Comparison of ENCODE assay signal across 8 mouse cellular contexts in the genomic region with DNA sequence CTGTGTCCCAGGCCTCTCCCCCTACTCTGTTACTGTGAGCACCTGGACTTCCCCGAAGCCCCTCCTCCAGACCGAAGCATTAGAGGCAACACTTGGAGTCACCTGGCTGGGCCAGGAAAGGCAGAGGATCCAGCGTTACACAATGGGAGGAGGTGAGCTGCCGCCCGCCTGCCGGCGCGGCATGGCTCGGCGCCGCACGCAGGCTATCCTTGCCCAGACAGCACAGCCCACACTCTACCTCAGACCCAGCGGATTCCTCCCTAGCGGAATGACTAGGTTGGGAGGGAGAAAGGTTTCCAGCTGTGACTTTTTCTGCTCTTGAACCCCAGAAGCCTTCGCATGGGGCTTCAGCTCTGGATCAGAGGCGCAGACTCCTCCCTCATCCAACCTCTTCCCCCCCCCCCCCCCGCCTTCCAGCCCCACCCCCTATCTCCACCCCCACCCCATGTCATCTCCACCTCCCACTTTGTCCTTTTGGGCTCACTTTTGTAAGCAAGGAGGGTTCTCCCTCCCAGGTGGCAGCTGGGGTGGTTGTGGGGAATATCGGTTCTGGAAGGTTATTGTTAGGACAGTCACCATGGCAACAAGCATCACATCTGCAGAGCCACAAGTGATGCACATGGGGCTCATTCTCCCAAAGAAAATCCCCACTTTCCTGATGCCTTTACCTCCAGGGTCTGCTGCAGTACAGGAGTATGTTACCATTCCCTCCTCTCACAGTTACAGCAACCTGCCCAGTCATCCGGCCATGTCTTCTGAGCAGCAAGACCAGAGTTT. TPM values are rescaled to one million over a fixed set of nuclear protein-coding genes. Genes with fewer than 3 reads are reported as not detected.
DNase-seq lines count a peak whose midpoint lies in the region; ATAC-seq and TF ChIP-seq lines count a peak whose summit lies in the region.

No protein-coding gene starts in this region.

- peak overlapping the region; percentile 25 for H3K4me3 ChIP-seq in midbrain, embryonic 15.5 days

- peaks cover 26% of the 10 kb centered on the region for H3K4me1 ChIP-seq in midbrain, embryonic 15.5 days

- no peak for ATAC-seq in midbrain, embryonic 15.5 days (replicated peaks)

- H3K4me2 ChIP-seq in midbrain, embryonic 15.5 days: peak overlapping the region; percentile 53

- H3K36me3 ChIP-seq in midbrain, embryonic 15.5 days (replicated peaks): no peaks in the 10 kb centered on the region

- peak; percentile 52 for DNase-seq in layer of hippocampus, adult 11-12 months (ENCODE audit: low spot score)
- DNase-seq in layer of hippocampus, postnatal 25 days (ENCODE audit: extremely low spot score in 1 of 2, low spot score in 1 of 2): no peak
- peak; percentile 80 for DNase-seq in brain, embryonic 14.5 days (ENCODE audit: low read depth)
- peak; percentile 5 for DNase-seq in gonadal fat pad, adult 2 months (ENCODE audit: low read depth)
- no peak for DNase-seq in spleen, postnatal 36 days (ENCODE audit: low spot score in 2 of 2)
- DNase-seq in urinary bladder, postnatal 14 days (ENCODE audit: low spot score): no peak
- DNase-seq in cerebellum, postnatal 4 days (ENCODE audit: low spot score in 2 of 2): no peak

- no peaks in the 10 kb centered on the region for H3K9me3 ChIP-seq in midbrain, embryonic 15.5 days

- WGBS in midbrain, embryonic 15.5 days: 6% methylated on average over 17 of the region's 19 CpGs

- TF ChIP-seq POLR2A in brain, embryonic 14.5 days (IDR thresholded peaks at IDR 0.05; ENCODE audit: borderline replicate concordance, extremely low read depth, insufficient read depth, insufficient read length, poor library complexity, severe bottlenecking): no peak

- no peak for TF ChIP-seq CTCF in brain, embryonic 14.5 days (IDR thresholded peaks at IDR 0.05; ENCODE audit: borderline replicate concordance, extremely low read depth, insufficient read depth, insufficient read length)

- peak overlapping the region; percentile 37 for H3K9ac ChIP-seq in midbrain, embryonic 15.5 days

- peak overlapping the region; percentile 42 for H3K27ac ChIP-seq in midbrain, embryonic 15.5 days

- peaks cover 29% of the 10 kb centered on the region for H3K27me3 ChIP-seq in midbrain, embryonic 15.5 days (replicated peaks)

RNA-seq across cellular contexts. Expression of a gene that starts 2.2 kb away (rescaled TPM):
- 1,000 to 10,000 TPM; 1,142 to 1,238 TPM for total RNA-seq in layer of hippocampus, postnatal 25 days (2021)
- polyA plus RNA-seq in brain, embryonic 14.5 days (2012; rRNA removed): 87.5 and 126 TPM in 2 replicates
- 1.2 and 68.6 TPM in 2 replicates for polyA plus RNA-seq in gonadal fat pad, adult 2 months (2012; rRNA removed)
- polyA plus RNA-seq in midbrain, embryonic 15.5 days (2015; fragmentation: Nextera tagmentation; extraction: Ambion mirVana): 134 and 147 TPM in 2 replicates

Comparison
In these comparisons a context has a peak if more than half of its experiments do, and no peak if none do; other contexts are left out.
1. DNase-seq: peak in layer of hippocampus, adult 11-12 months (single experiment), brain, embryonic 14.5 days (single experiment) and gonadal fat pad, adult 2 months (single experiment); none in layer of hippocampus, postnatal 25 days (0 of 2), spleen, postnatal 36 days (0 of 2), urinary bladder, postnatal 14 days (single experiment) and cerebellum, postnatal 4 days (0 of 2).